Mouse (Mus musculus) limb, embryonic 11.5 days (tissue): ENCODE measurements around the gene Nr2e1. TPM values are rescaled to one million over a fixed set of nuclear protein-coding genes. Genes with fewer than 3 reads are reported as not detected.
A peak's percentile ranks its signal among the peaks of the same experiment; 100 is the strongest.

Experiments used
- ATAC-seq: fragments of 200-750 bp; cut with Nextera tagmentation; 2 replicates; pipeline ENCODE4 v1.8.0; 2017; ENCODE audit warnings: low read depth; ENCODE audit not compliant: insufficient number of reproducible peaks, low FRiP score, low TSS enrichment
- DNase-seq: peaks from one replicate; pipeline ENCODE4 v3.0.0-alpha.2; 2015; ENCODE audit warnings: low spot score
- H3K27ac ChIP-seq: fragments of 300-500 bp; sonication (generic); replicated peaks from 2 replicates; pipeline ENCODE4 v1.5.1; 2014; ENCODE audit warnings: low read depth, mild to moderate bottlenecking, low read length
- H3K27me3 ChIP-seq: fragments of 300-500 bp; sonication (generic); 2 replicates; pipeline ENCODE4 v1.6.1; 2014; ENCODE audit warnings: mild to moderate bottlenecking, low read length, mixed read lengths; ENCODE audit not compliant: control insufficient read depth, insufficient read depth
- H3K36me3 ChIP-seq: fragments of 300-500 bp; sonication (generic); 2 replicates; pipeline ENCODE4 v1.6.1; 2014; ENCODE audit warnings: mild to moderate bottlenecking, low read length, moderate library complexity, mixed read lengths; ENCODE audit not compliant: control insufficient read depth, insufficient read depth
- H3K4me1 ChIP-seq: fragments of 300-500 bp; sonication (generic); 2 replicates; pipeline ENCODE4 v1.6.1; 2014; ENCODE audit warnings: low read length, mixed read lengths; ENCODE audit not compliant: control insufficient read depth, insufficient read depth
- H3K4me2 ChIP-seq: fragments of 300-500 bp; sonication (generic); 2 replicates; pipeline ENCODE4 v1.6.1; 2014; ENCODE audit warnings: low read depth, mild to moderate bottlenecking, moderate library complexity; ENCODE audit not compliant: severe bottlenecking
- H3K4me3 ChIP-seq: fragments of 300-500 bp; sonication (generic); 2 replicates; pipeline ENCODE4 v1.5.1; 2014; ENCODE audit warnings: low read depth, low read length
- H3K9ac ChIP-seq: fragments of 300-500 bp; sonication (generic); 2 replicates; pipeline ENCODE4 v1.6.1; 2014; ENCODE audit warnings: mild to moderate bottlenecking, low read length
- H3K9me3 ChIP-seq: fragments of 300-500 bp; sonication (generic); 2 replicates; pipeline ENCODE4 v1.6.1; 2016; ENCODE audit warnings: low read length; ENCODE audit not compliant: control insufficient read depth
- WGBS: fragments of 180-500 bp; shearing (Covaris S2); extraction: QIAGEN DNeasy Blood & Tissue Kit; methylation state at CpG from one replicate; pipeline ENCODE4 v1.1.7; 2014; 5-methylcytosine and 5-hydroxymethylcytosine counted together
- polyA plus RNA-seq: library from polyadenylated mRNA; unstranded; fragments of >200 nt; fragmentation: Nextera tagmentation; extraction: Ambion mirVana; gene quantifications from 2 replicates; pipeline ENCODE4 v1.2.1, GENCODE M21; 2014

Gene Nr2e1
- polyA plus RNA-seq, 1 experiment from 2014 or later: not detected

DNA sequence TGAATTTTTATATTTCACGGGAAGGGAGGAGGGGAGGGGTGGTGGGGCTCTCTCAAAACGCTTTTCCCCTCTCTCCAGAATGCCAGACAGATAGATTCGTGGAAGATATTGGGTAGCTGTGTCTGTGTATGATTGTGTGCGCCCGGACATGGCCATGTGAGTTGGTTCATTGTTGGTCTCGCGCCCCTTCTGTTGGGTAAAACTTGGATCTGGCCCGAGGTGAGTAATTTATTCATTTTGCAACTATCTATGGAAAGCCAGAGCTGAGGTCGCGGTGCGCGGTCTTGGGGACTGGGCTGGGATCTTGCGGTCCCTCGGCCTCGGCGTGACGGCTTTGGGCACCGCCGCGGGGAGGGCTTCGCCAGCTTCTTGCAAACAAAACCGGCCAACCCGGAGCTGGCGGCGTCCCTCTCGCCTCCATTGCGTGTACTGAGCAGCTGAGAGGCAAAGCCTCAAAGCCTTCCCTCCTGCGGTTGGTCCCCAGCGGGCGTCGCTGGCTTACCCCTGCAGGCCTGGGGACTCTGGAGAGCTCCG is 537 bp upstream of the Nr2e1 start:
- Histone ChIP-seq H3K27ac (no peak overlapping the region), H3K9me3 (no peaks in the 10 kb centered on the region; the same call in 1 of the 2 replicates), H3K4me1 (peaks cover 19% of the 10 kb centered on the region), H3K9ac (no peak overlapping the region), H3K4me3 (no peak overlapping the region), H3K27me3 (peaks cover 94% of the 10 kb centered on the region), H3K36me3 (no peaks in the 10 kb centered on the region), H3K4me2 (no peak overlapping the region; the same call in 1 of the 2 replicates)
- no peak for ATAC-seq
- whole genome bisulfite sequencing: 1% methylated on average over 32 of the region's 32 CpGs
- DNase-seq: peak; percentile 69

GRCm38 (mm10) chr10:42582566-42583110 is 794 bp downstream of the Nr2e1 start:
- no peak overlapping the region for H3K9ac ChIP-seq
- no peak for ATAC-seq

DNA sequence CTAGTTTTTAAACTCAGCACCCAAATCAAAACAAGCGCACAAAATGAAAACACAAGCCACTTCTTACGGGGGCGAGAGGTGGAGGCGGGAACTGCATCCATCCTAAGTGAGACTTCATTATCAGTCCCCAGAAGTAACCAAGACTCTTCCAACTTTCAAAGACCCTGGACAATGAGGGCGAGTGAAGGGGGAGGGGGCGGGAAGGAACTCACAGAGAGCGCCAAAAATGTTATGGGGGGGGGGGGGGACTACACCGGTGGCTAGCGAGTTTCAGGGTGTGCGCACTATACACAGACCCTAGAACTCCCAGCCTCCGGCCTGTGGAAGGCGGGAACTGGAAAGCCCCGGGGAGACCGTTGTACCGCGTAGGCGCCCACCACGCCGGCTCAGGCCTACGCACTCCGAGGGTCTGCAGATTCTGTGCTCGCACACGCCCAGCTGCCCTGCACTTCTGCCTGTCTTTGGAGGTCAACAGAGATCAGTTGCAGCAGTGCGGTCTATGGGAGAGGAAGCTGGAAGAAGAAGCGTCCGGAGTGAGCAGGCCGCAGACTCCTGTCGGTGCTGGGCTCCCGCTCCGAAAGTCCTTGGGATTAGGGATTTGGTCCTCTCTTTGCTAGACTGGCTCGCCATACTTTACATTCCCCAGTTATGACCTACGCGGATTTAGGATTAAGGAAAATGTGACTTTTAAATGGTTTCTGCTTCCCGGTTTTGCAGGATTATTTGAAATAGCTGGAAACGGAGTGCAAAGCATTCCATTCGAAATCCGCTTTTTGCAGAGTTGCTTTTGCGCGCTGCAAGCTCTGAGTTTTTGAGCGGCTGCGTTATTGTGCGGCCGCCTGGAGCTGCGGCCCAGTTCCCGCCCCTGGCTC is 1.5 kb downstream of the Nr2e1 start:
- Histone ChIP-seq H3K9ac (no peak overlapping the region), H3K27me3 (peaks cover 94% of the 10 kb centered on the region), H3K27ac (no peak overlapping the region), H3K4me2 (no peak overlapping the region), H3K36me3 (no peaks in the 10 kb centered on the region), H3K4me1 (peaks cover 19% of the 10 kb centered on the region), H3K4me3 (0 out of 2 replicates have a peak overlapping the region, but pooled peaks have one; percentile 0), H3K9me3 (no peaks in the 10 kb centered on the region; the same call in 1 of the 2 replicates)
- ATAC-seq (no peak), DNase-seq (peak; percentile 69)
- WGBS: under 1% methylated on average over 44 of the region's 45 CpGs

More at GRCm38 (mm10) chr10:42582566-42583110, 794 bp downstream of the Nr2e1 start:
- H3K4me2 ChIP-seq: no peak overlapping the region
- peaks cover 93% of the 10 kb centered on the region for H3K27me3 ChIP-seq
- peaks cover 19% of the 10 kb centered on the region for H3K4me1 ChIP-seq
- no peaks in the 10 kb centered on the region; the same call in 1 of the 2 replicates for H3K9me3 ChIP-seq
- no peaks in the 10 kb centered on the region for H3K36me3 ChIP-seq
- H3K27ac ChIP-seq: no peak overlapping the region
- no peak overlapping the region for H3K4me3 ChIP-seq
- peak; percentile 74 for DNase-seq
- under 1% methylated on average over 33 of the region's 44 CpGs for WGBS

DNA sequence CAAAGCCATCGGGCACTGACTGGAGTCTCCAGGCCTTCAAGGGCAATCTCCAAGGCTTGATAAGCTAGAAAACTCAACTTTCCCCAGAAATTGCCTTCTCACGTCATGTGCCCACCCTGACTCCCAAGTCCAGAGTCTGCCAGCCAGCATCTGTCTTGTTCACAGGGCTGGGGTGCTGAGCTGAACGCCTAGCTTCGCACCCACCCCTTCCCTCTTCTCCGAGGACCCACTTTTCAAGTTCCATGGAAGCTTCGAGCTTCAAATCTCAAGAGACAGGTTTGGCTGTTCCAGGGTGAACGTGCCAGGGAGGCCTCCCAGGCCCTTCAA is 2.5 kb downstream of the Nr2e1 start:
- peaks cover 92% of the 10 kb centered on the region for H3K27me3 ChIP-seq
- H3K4me1 ChIP-seq: peaks cover 19% of the 10 kb centered on the region
- WGBS: 2% methylated on average over 7 of the region's 7 CpGs
- H3K36me3 ChIP-seq: no peaks in the 10 kb centered on the region
- no peak for DNase-seq
- no peaks in the 10 kb centered on the region for H3K9me3 ChIP-seq
- ATAC-seq: no peak
- H3K9ac ChIP-seq: no peak overlapping the region
- H3K4me3 ChIP-seq: no peak overlapping the region
- no peak overlapping the region for H3K27ac ChIP-seq
- no peak overlapping the region for H3K4me2 ChIP-seq

- Histone ChIP-seq H3K27ac (no peak overlapping the region), H3K9ac (no peak overlapping the region), H3K9me3 (no peaks in the 10 kb centered on the region), H3K36me3 (no peaks in the 10 kb centered on the region), H3K4me3 (no peak overlapping the region), H3K27me3 (peaks cover 91% of the 10 kb centered on the region), H3K4me1 (peaks cover 19% of the 10 kb centered on the region), H3K4me2 (no peak overlapping the region)
- ATAC-seq (no peak), DNase-seq (peak; percentile 61)
- WGBS: under 1% methylated on average over 27 of the region's 29 CpGs
Observed at GRCm38 (mm10) chr10:42580131-42580950, 3.1 kb downstream of the Nr2e1 start.

- H3K27me3 ChIP-seq: peaks cover 91% of the 10 kb centered on the region
- no peak overlapping the region for H3K4me3 ChIP-seq
- H3K9ac ChIP-seq: no peak overlapping the region
- no peak overlapping the region for H3K27ac ChIP-seq
- WGBS: under 1% methylated on average over 41 of the region's 41 CpGs
- no peaks in the 10 kb centered on the region for H3K36me3 ChIP-seq
- peaks cover 19% of the 10 kb centered on the region for H3K4me1 ChIP-seq
- H3K9me3 ChIP-seq: no peaks in the 10 kb centered on the region
- peak; percentile 48 for DNase-seq
- no peak overlapping the region for H3K4me2 ChIP-seq
- no peak for ATAC-seq
Observed at GRCm38 (mm10) chr10:42579475-42580130, 3.8 kb downstream of the Nr2e1 start.

GRCm38 (mm10) chr10:42578698-42579474 is 4.5 kb downstream of the Nr2e1 start:
- Histone ChIP-seq H3K4me2 (no peak overlapping the region), H3K36me3 (no peaks in the 10 kb centered on the region), H3K27me3 (peaks cover 91% of the 10 kb centered on the region), H3K4me1 (peaks cover 17% of the 10 kb centered on the region), H3K9me3 (no peaks in the 10 kb centered on the region), H3K9ac (no peak overlapping the region), H3K4me3 (no peak overlapping the region), H3K27ac (no peak overlapping the region)
- DNase-seq (peak; percentile 41), ATAC-seq (no peak)
- 1% methylated on average over 22 of the region's 22 CpGs for WGBS
